Mouse (Mus musculus) intestine, embryonic 15.5 days (tissue): ENCODE results near the gene Ubtd2. TPM values are rescaled to one million over a fixed set of nuclear protein-coding genes. Genes with fewer than 3 reads are reported as not detected.

Experiments used
- ATAC-seq: fragments of 200-750 bp; cut with Nextera tagmentation; 2 replicates; pipeline ENCODE4 v1.8.0; 2017; ENCODE audit warnings: moderate TSS enrichment, moderate library complexity
- H3K27ac ChIP-seq: fragments of 300-500 bp; sonication (generic); 2 replicates; pipeline ENCODE4 v1.5.1; 2015; ENCODE audit warnings: mild to moderate bottlenecking, inconsistent platforms
- H3K27me3 ChIP-seq: fragments of 300-500 bp; sonication (generic); replicated peaks from 2 replicates; pipeline ENCODE4 v1.6.1; 2015; ENCODE audit warnings: inconsistent platforms
- H3K36me3 ChIP-seq: fragments of 300-500 bp; sonication (generic); 2 replicates; pipeline ENCODE4 v1.6.1; 2015; ENCODE audit warnings: inconsistent platforms
- H3K4me1 ChIP-seq: fragments of 300-500 bp; sonication (generic); replicated peaks from 2 replicates; pipeline ENCODE4 v1.6.1; 2015; ENCODE audit warnings: inconsistent platforms
- H3K4me2 ChIP-seq: fragments of 300-500 bp; sonication (generic); replicated peaks from 2 replicates; pipeline ENCODE4 v1.6.1; 2015; ENCODE audit warnings: mild to moderate bottlenecking, inconsistent platforms
- H3K4me3 ChIP-seq: fragments of 300-500 bp; sonication (generic); replicated peaks from 2 replicates; pipeline ENCODE4 v1.5.1; 2015; ENCODE audit warnings: inconsistent platforms
- H3K9ac ChIP-seq: fragments of 300-500 bp; sonication (generic); 2 replicates; pipeline ENCODE4 v1.6.1; 2015; ENCODE audit warnings: inconsistent platforms
- H3K9me3 ChIP-seq: fragments of 300-500 bp; sonication (generic); 2 replicates; pipeline ENCODE4 v1.6.1; 2016; ENCODE audit warnings: inconsistent platforms
- WGBS: fragments of 180-500 bp; shearing (Covaris S2); methylation state at CpG from one replicate; pipeline ENCODE4 v1.1.7; 2015; 5-methylcytosine and 5-hydroxymethylcytosine counted together
- polyA plus RNA-seq: library from polyadenylated mRNA; unstranded; fragments of >200 nt; fragmentation: Nextera tagmentation; extraction: Ambion mirVana; gene quantifications from 2 replicates; pipeline ENCODE4 v1.2.1, GENCODE M21; 2015

Gene Ubtd2
- polyA plus RNA-seq, 1 experiment from 2014 or later = 34.0 TPM

DNA sequence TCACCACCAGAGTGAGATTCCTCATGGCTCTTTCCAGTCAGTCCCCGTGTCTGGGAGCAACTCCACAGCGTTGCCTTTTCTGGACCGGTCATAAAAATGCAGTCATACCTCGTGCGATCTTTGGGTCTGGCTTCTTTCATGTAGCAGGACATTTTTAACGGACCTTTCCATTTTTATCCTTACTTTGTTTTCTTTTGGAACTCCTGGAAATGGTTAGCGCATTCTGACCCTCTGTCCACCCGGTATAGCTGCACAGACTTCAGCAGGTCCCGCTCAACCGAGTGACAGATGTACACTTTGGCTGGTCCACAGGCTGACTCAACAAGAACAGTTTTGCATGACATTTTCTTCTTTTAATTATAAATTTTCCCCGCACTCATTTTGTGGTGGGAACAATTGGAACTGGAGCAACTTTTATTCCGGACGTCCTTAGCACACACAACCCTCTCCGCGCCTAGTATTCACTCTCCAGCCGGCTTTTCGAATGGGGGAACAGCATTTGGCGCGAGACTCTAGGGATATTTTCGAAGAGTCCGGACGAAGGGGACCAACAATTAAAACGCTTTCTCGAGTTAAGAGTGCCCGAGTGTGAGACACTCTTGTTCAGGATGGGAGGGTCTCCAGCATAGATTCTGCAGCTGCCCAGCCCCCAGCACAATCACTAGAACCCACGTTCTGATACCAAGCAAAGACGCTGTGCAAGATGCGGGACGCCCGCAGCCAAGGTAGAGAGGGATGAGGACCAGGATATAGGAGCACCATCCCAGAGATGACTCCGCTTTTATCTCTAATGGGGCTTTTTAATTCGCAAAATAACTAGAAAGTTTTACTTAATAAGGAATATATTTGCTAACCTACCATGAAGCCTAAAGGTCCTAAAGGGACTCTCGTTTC lies 76.9 kb downstream of the Ubtd2 start, which contains the start of gene Efcab9:
Efcab9 (minus strand) TSS at position 211 of the 894 bp plus-strand sequence.
- Histone ChIP-seq H3K27me3 (no peaks in the 10 kb centered on the region), H3K36me3 (no peaks in the 10 kb centered on the region), H3K9ac (peak within 1 kb of the TSS; percentile 61), H3K4me3 (peak within 1 kb of the TSS; percentile 63), H3K9me3 (no peaks in the 10 kb centered on the region), H3K4me2 (peak within 1 kb of the TSS; percentile 99), H3K27ac (peak within 1 kb of the TSS; percentile 51; the same call in 1 of the 2 replicates), H3K4me1 (peaks cover 17% of the 10 kb centered on the region)
- peak; percentile 9; the same call in 1 of the 2 replicates for ATAC-seq
- 2% methylated on average over 33 of the region's 33 CpGs for WGBS

DNA sequence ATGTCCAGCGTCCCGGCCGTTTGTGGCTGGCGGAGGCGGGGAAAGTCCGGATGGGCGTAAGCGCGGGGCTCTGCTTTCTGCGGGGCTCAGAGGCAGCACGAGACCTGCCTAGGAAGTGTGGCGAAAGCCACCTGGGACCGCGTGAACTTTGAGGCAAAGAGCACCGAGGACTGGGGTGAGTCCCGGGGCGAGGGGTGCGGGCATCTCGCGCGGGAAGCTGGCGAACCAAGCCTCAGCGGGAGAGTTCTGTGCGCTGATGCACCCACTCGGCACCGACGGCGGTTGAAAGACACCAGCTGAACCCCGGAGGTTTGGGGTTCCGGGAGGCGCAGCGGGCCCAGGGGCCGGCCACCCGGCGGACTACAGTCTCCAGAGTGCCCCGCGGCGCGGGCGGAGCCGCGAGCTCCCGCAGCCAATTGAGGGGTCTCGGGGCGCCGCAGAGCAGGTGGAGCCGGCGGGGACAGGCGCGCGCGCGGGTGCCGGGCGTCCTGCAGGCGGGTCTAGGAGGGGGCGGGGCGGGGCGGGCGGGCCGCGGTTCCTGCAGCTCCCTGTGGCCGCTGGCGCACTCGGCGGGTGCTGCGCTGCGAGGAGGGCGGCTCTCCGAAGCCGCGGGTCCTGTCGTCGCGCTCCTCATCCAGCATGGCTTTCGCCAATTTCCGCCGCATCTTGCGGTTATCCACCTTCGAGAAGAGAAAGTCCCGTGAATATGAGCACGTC lies 77.8 kb downstream of the Ubtd2 start, which contains the start of gene Stk10:
Stk10 (plus strand) TSS at position 541 of the 717 bp plus-strand sequence.
- Histone ChIP-seq H3K9me3 (no peaks in the 10 kb centered on the region), H3K4me2 (peak within 1 kb of the TSS; percentile 99), H3K4me3 (peak within 1 kb of the TSS; percentile 63), H3K4me1 (peaks cover 17% of the 10 kb centered on the region), H3K36me3 (no peaks in the 10 kb centered on the region), H3K27ac (peak within 1 kb of the TSS; percentile 51; the same call in 1 of the 2 replicates), H3K9ac (peak within 1 kb of the TSS; percentile 61), H3K27me3 (no peaks in the 10 kb centered on the region)
- ATAC-seq = peak; percentile 98
- under 1% methylated on average over 82 of the region's 82 CpGs for WGBS

- WGBS = under 1% methylated on average over 24 of the region's 24 CpGs
- Histone ChIP-seq H3K4me3 (peak overlapping the region; percentile 63), H3K4me2 (peak overlapping the region; percentile 99), H3K4me1 (peaks cover 22% of the 10 kb centered on the region), H3K27me3 (no peaks in the 10 kb centered on the region), H3K36me3 (no peaks in the 10 kb centered on the region), H3K27ac (0 out of 2 replicates have a peak overlapping the region, but pooled peaks have one; percentile 17), H3K9me3 (no peaks in the 10 kb centered on the region), H3K9ac (peak overlapping the region; percentile 61)
- ATAC-seq = peak; percentile 55
Measured at GRCm38 (mm10) chr11:32533482-32534261, 78.5 kb downstream of the Ubtd2 start.

- Histone ChIP-seq H3K27me3 (no peaks in the 10 kb centered on the region), H3K4me1 (peaks cover 31% of the 10 kb centered on the region), H3K9me3 (no peaks in the 10 kb centered on the region), H3K4me3 (peak overlapping the region; percentile 63; the same call in 1 of the 2 replicates), H3K4me2 (peak overlapping the region; percentile 99), H3K36me3 (no peaks in the 10 kb centered on the region), H3K9ac (no peak overlapping the region), H3K27ac (no peak overlapping the region)
- WGBS = 74% methylated on average over 7 of the region's 7 CpGs
- no peak for ATAC-seq
Measured at GRCm38 (mm10) chr11:32534453-32535075, 79.4 kb downstream of the Ubtd2 start.

DNA sequence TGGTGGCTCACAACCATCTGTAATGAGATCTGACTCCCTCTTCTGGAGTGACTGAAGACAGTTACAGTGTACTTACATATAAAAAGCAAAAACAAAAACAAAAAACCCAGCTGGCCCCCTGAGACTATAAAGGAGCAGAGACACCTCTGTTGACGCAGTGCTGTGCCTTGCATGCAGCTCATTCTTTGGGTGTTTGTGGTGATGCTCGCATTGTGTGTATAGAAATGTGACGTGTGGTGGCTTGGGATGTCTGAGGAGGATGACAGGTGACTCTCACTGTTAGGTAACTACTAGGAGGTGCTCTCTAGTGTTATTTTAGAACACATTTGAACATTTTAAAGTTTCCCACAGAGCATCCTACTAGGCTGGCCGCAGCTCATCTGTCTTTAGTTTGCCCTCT lies 80.5 kb downstream of the Ubtd2 start:
- 90% methylated on average over 4 of the region's 4 CpGs for WGBS
- Histone ChIP-seq H3K27me3 (no peaks in the 10 kb centered on the region), H3K4me2 (no peak overlapping the region)

GRCm38 (mm10) chr11:32536954-32537353 lies 81.8 kb downstream of the Ubtd2 start:
- no peak overlapping the region for H3K4me2 ChIP-seq
- H3K4me3 ChIP-seq = no peak overlapping the region
- H3K27ac ChIP-seq = no peak overlapping the region
- H3K27me3 ChIP-seq = no peaks in the 10 kb centered on the region
- H3K36me3 ChIP-seq = no peaks in the 10 kb centered on the region
- H3K4me1 ChIP-seq = peaks cover 34% of the 10 kb centered on the region
- WGBS = 58% methylated on average over 7 of the region's 7 CpGs
- no peaks in the 10 kb centered on the region for H3K9me3 ChIP-seq
- H3K9ac ChIP-seq = no peak overlapping the region
- ATAC-seq = no peak

More for the DNA sequence above, 80.5 kb downstream of the Ubtd2 start:
- Histone ChIP-seq H3K4me3 (no peak overlapping the region), H3K9ac (no peak overlapping the region), H3K4me1 (peaks cover 34% of the 10 kb centered on the region), H3K36me3 (no peaks in the 10 kb centered on the region), H3K9me3 (no peaks in the 10 kb centered on the region), H3K27ac (no peak overlapping the region)
- ATAC-seq = no peak

DNA sequence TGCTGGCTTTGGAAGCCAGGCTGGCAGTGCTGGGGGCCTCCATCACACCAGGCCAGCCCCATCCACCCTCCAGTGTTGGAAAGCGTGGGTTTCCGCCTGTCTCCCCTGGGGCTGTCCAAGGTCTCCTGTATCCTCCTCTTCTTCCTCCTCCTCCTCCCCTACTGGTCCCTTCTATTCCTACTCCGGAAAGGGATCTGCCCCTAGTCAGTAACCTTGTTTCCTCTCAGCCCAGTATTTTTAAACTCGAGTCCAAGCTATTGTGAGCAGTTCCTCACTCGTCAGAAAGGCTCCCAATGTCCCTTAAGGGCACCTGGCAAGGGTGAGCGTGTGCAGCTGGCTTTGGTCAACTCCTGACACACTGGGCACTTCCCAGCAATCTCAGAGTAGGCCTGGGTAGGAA lies 83.3 kb downstream of the Ubtd2 start:
- no peak overlapping the region for H3K4me2 ChIP-seq
- no peak overlapping the region for H3K4me3 ChIP-seq
- ATAC-seq = no peak
- H3K9ac ChIP-seq = no peak overlapping the region
- no peaks in the 10 kb centered on the region for H3K36me3 ChIP-seq
- WGBS = 72% methylated on average over 6 of the region's 6 CpGs
- peak overlapping the region; percentile 51 for H3K27ac ChIP-seq
- no peaks in the 10 kb centered on the region for H3K27me3 ChIP-seq
- H3K9me3 ChIP-seq = no peaks in the 10 kb centered on the region
- H3K4me1 ChIP-seq = peaks cover 39% of the 10 kb centered on the region

DNA sequence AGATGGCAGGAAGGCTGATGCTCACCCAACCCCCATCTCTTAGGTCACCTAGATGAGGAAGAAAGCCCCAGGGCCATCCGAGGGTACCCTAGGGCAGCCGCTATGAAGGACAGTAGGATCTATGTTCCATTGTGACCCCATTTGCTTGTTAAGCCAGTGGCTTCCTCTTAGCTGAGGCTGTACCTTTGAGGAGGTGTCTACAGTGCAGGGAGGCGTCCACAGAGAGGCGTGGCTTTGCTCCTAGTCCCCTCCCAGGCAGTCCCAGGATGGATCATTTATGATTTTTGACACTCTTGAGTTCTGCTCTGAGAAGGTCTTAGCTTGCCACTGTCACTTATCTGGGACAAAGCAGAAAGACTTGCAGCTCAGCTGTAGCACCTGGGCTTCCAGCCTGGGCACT lies 83.7 kb downstream of the Ubtd2 start:
- no peaks in the 10 kb centered on the region for H3K9me3 ChIP-seq
- H3K4me1 ChIP-seq = peaks cover 35% of the 10 kb centered on the region
- no peak overlapping the region for H3K9ac ChIP-seq
- no peaks in the 10 kb centered on the region for H3K27me3 ChIP-seq
- no peak overlapping the region for H3K4me2 ChIP-seq
- H3K36me3 ChIP-seq = no peaks in the 10 kb centered on the region
- H3K27ac ChIP-seq = no peak overlapping the region
- no peak overlapping the region for H3K4me3 ChIP-seq
- ATAC-seq = no peak
- WGBS = 80% methylated on average over 4 of the region's 4 CpGs

DNA sequence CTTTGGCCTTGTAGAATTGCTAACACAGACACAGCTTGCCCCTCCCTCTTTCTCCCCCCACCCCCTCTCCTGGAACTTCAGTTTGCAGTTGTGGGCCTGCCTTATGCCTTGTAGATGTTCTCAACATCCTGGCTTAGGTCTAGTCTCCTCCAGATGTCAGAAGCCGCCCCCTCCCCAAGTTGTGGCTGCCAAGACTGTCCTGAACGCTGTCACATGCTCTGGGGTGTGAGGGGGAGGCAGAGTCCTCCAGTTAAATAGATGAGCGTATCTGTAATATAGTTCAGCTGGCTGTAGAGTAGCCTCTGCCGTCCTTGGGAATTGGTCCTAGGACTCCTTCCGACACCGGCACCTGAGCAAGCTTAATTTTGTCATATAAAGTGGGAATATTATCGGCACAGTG lies 84.5 kb downstream of the Ubtd2 start:
- Histone ChIP-seq H3K9ac (no peak overlapping the region), H3K27me3 (no peaks in the 10 kb centered on the region), H3K9me3 (no peaks in the 10 kb centered on the region), H3K4me1 (peaks cover 26% of the 10 kb centered on the region), H3K36me3 (no peaks in the 10 kb centered on the region), H3K4me3 (no peak overlapping the region), H3K4me2 (no peak overlapping the region), H3K27ac (no peak overlapping the region)
- 65% methylated on average over 7 of the region's 7 CpGs for WGBS
- ATAC-seq = no peak

- peaks cover 24% of the 10 kb centered on the region for H3K4me1 ChIP-seq
- no peaks in the 10 kb centered on the region for H3K36me3 ChIP-seq
- WGBS = 70% methylated on average over 6 of the region's 6 CpGs
- no peaks in the 10 kb centered on the region for H3K9me3 ChIP-seq
- H3K27me3 ChIP-seq = no peaks in the 10 kb centered on the region
- H3K4me2 ChIP-seq = no peak overlapping the region
- ATAC-seq = no peak
- no peak overlapping the region for H3K27ac ChIP-seq
- H3K4me3 ChIP-seq = no peak overlapping the region
- H3K9ac ChIP-seq = no peak overlapping the region
Measured at GRCm38 (mm10) chr11:32540463-32540862, 85.3 kb downstream of the Ubtd2 start.

- no peak overlapping the region for H3K4me2 ChIP-seq
- H3K9me3 ChIP-seq = no peaks in the 10 kb centered on the region
- 0 out of 2 replicates have a peak overlapping the region, but pooled peaks have one; percentile 37 for H3K27ac ChIP-seq
- no peak overlapping the region for H3K4me3 ChIP-seq
- no peaks in the 10 kb centered on the region for H3K36me3 ChIP-seq
- ATAC-seq = no peak
- peaks cover 24% of the 10 kb centered on the region for H3K4me1 ChIP-seq
- WGBS = 92% methylated on average over 4 of the region's 4 CpGs
- H3K9ac ChIP-seq = no peak overlapping the region
- no peaks in the 10 kb centered on the region for H3K27me3 ChIP-seq
Measured at GRCm38 (mm10) chr11:32542181-32542580, 87.0 kb downstream of the Ubtd2 start.
